ENCODE assay signal across 12 mouse cellular contexts in the genomic region with DNA sequence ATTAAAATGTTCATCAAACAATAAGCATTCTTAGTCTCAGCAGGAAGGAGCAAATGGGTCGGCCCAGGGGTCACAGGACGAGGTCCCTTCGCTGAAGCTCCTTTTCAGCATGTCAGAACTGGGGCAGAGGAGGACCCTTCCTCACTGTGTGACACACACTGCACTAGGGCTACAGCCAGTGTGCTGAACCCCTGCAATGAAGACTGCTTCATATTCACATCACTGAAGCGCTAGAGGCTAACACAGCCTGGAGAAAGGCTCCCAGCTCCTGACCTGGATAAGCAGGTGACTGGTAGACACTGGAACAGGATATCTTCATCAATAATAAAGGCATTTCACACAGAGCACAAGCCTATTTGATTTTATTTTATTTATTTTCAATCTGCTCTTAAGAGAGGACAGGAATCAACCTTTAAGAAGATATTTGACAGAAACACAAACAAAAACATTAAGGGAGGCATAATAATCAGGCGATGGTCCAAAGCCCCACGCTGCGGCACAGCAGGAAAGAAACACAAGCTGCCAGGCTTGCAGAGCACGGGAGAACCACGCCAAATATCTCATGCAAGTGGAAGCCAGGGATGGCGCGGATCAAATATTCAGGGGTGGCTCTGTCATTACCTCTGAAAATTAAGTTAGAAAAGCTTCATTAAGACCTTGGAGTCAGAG.
DNase-seq lines count a peak whose midpoint lies in the region; ATAC-seq and TF ChIP-seq lines count a peak whose summit lies in the region.
"Had no signal": no experiment of that assay in that cellular context is flagged by ENCODE, and none has a peak within 500 bp of the region (broad histone marks: within the 10 kb centered on the region; RNA-seq: fewer than 3 reads in every experiment).

No protein-coding gene starts in this region.

- H3K27ac ChIP-seq in layer of hippocampus, adult 2 months = 0 out of 2 replicates have a peak overlapping the region, but pooled peaks have one; percentile 8
- no peak overlapping the region for H3K27ac ChIP-seq in kidney, embryonic 16.5 days (ENCODE audit: low read length)

- H3K9me3 ChIP-seq in kidney, embryonic 16.5 days (ENCODE audit: low read length) = no peaks in the 10 kb centered on the region

- no peak overlapping the region for H3K4me2 ChIP-seq in kidney, embryonic 16.5 days (replicated peaks; ENCODE audit: low read depth, low read length)
- H3K4me2 ChIP-seq: liver, embryonic 11.5 days had no signal

- ATAC-seq in cerebellum, adult (ENCODE audit: insufficient number of reproducible peaks, low FRiP score, low TSS enrichment) = no peak; the same call in 1 of the 2 replicates
- ATAC-seq in CD4-positive, CD25-positive, alpha-beta regulatory T cell, adult 4 months = no peak
- ATAC-seq in kidney, embryonic 16.5 days (ENCODE audit: low FRiP score, low TSS enrichment) = no peak

- no peaks in the 10 kb centered on the region for H3K4me1 ChIP-seq in kidney, embryonic 16.5 days (ENCODE audit: insufficient read depth, low read length)

- no peak overlapping the region for H3K9ac ChIP-seq in kidney, embryonic 16.5 days (replicated peaks; ENCODE audit: low read length)

- 68% methylated on average over 11 of the region's 11 CpGs for WGBS in kidney, embryonic 16.5 days

- H3K27me3 ChIP-seq in kidney, embryonic 16.5 days (ENCODE audit: insufficient read depth, low read length) = no peaks in the 10 kb centered on the region

- H3K4me3 ChIP-seq in layer of hippocampus, adult 2 months = peak overlapping the region; percentile 8; the same call in 1 of the 2 replicates
- no peak overlapping the region for H3K4me3 ChIP-seq in kidney, embryonic 16.5 days (ENCODE audit: low read length)

- peak; percentile 75 for DNase-seq in cerebellum, adult 11 months
- DNase-seq in Muller cell, postnatal 12 days (ENCODE audit: inconsistent ontology term) = peak; percentile 67
- peak; percentile 87 to 88 for DNase-seq in cerebellum, postnatal 25 days
- DNase-seq in layer of hippocampus, adult 2 months (ENCODE audit: low spot score in 2 of 2) = peak; percentile 52 to 53
- no peak for DNase-seq in MN1 (ENCODE audit: low spot score)
- DNase-seq: heart, postnatal 14 days; kidney, adult 18-20 months; lung, postnatal 36 days had no signal

- TF ChIP-seq CTCF in layer of hippocampus, adult 2 months (conservative IDR thresholded peaks at IDR 0.05) = no peak

- no peaks in the 10 kb centered on the region for H3K36me3 ChIP-seq in kidney, embryonic 16.5 days (ENCODE audit: insufficient read depth, low read length)
